11 mouse cellular contexts compared by ENCODE assay signal in the genomic region with DNA sequence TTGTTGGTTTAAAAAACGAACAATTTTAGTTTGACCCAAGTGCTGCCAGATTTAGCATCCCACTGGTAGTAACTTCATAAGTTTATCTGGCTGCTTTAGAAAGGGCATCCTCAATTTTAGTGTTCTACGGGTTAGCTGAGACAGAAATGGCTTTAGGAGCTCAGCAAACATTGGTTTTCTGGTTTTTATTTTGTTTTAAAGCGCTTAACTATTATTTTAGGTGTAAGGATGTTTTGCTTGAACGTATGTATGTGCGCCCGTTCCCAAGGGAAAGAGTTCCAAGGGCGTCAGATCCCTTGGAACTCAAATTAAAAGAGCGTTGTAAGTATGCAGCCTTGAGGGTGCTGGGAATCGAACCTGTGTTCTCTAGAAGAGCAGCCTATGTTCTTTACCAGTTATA. TPM values are rescaled to one million over a fixed set of nuclear protein-coding genes. Genes with fewer than 3 reads are reported as not detected.
A peak's percentile ranks its signal among the peaks of the same experiment; 100 is the strongest.
DNase-seq lines count a peak whose midpoint lies in the region; ATAC-seq lines count a peak whose summit lies in the region.
"Had no signal": no experiment of that assay in that cellular context is flagged by ENCODE, and none has a peak within 500 bp of the region (broad histone marks: within the 10 kb centered on the region; RNA-seq: fewer than 3 reads in every experiment).

No protein-coding gene starts in this region.

- no peaks in the 10 kb centered on the region for H3K36me3 ChIP-seq in heart, embryonic 15.5 days
- H3K36me3 ChIP-seq in midbrain, embryonic 11.5 days (ENCODE audit: control insufficient read depth, insufficient read depth, low read length): no peaks in the 10 kb centered on the region
- no peaks in the 10 kb centered on the region for H3K36me3 ChIP-seq in midbrain, embryonic 16.5 days (ENCODE audit: control insufficient read depth, insufficient read depth, low read length)
- H3K36me3 ChIP-seq in liver, embryonic 12.5 days: no peaks in the 10 kb centered on the region
- H3K36me3 ChIP-seq: heart, embryonic 12.5 days had no signal

- no peak for DNase-seq in heart, adult 9 months (ENCODE audit: low spot score in 2 of 2)
- DNase-seq in midbrain, embryonic 11.5 days (ENCODE audit: low spot score, missing footprints): peak; percentile 92
- no peak for DNase-seq in MN1 (ENCODE audit: low spot score)
- DNase-seq in yolk sac, embryonic 10.5 days (ENCODE audit: low spot score): no peak
- DNase-seq: layer of hippocampus, adult 9-11 months had no signal

- no peaks in the 10 kb centered on the region for H3K9me3 ChIP-seq in heart, embryonic 15.5 days (replicated peaks)
- no peaks in the 10 kb centered on the region for H3K9me3 ChIP-seq in midbrain, embryonic 11.5 days (ENCODE audit: control insufficient read depth, low read length)
- H3K9me3 ChIP-seq in midbrain, embryonic 16.5 days (replicated peaks; ENCODE audit: control insufficient read depth, low read length, poor library complexity, severe bottlenecking): no peaks in the 10 kb centered on the region
- no peaks in the 10 kb centered on the region for H3K9me3 ChIP-seq in liver, embryonic 12.5 days (replicated peaks)
- H3K9me3 ChIP-seq: heart, embryonic 12.5 days; megakaryocyte, embryonic 14.5 days had no signal

- no peak overlapping the region for H3K9ac ChIP-seq in heart, embryonic 15.5 days
- H3K9ac ChIP-seq in midbrain, embryonic 11.5 days (ENCODE audit: low read length): no peak overlapping the region
- no peak overlapping the region for H3K9ac ChIP-seq in midbrain, embryonic 16.5 days (ENCODE audit: low read depth, low read length)
- H3K9ac ChIP-seq in liver, embryonic 12.5 days: no peak overlapping the region

- H3K27ac ChIP-seq in heart, embryonic 15.5 days: no peak overlapping the region
- no peak overlapping the region for H3K27ac ChIP-seq in midbrain, embryonic 11.5 days (ENCODE audit: low read depth, low read length)
- H3K27ac ChIP-seq in midbrain, embryonic 16.5 days (ENCODE audit: low read length): no peak overlapping the region
- H3K27ac ChIP-seq in liver, embryonic 12.5 days: no peak overlapping the region

- no peak overlapping the region for H3K4me3 ChIP-seq in heart, embryonic 15.5 days
- no peak overlapping the region for H3K4me3 ChIP-seq in midbrain, embryonic 11.5 days (ENCODE audit: low read depth, low read length)
- no peak overlapping the region for H3K4me3 ChIP-seq in midbrain, embryonic 16.5 days (ENCODE audit: low read depth, low read length)
- H3K4me3 ChIP-seq in liver, embryonic 12.5 days: no peak overlapping the region

- peak overlapping the region; percentile 99; the same call in 1 of the 2 replicates for H3K4me2 ChIP-seq in heart, embryonic 15.5 days
- peak overlapping the region; percentile 85 for H3K4me2 ChIP-seq in midbrain, embryonic 11.5 days
- no peak overlapping the region for H3K4me2 ChIP-seq in midbrain, embryonic 16.5 days (ENCODE audit: low read length)
- H3K4me2 ChIP-seq in liver, embryonic 12.5 days: peak overlapping the region; percentile 98

- H3K4me1 ChIP-seq in heart, embryonic 15.5 days (replicated peaks): peaks cover 25% of the 10 kb centered on the region
- H3K4me1 ChIP-seq in midbrain, embryonic 11.5 days (ENCODE audit: control insufficient read depth, insufficient read depth, low read length): peaks cover 16% of the 10 kb centered on the region
- H3K4me1 ChIP-seq in midbrain, embryonic 16.5 days (ENCODE audit: control insufficient read depth, insufficient read depth, low read length): peaks cover 12% of the 10 kb centered on the region
- peaks cover 51% of the 10 kb centered on the region for H3K4me1 ChIP-seq in liver, embryonic 12.5 days

- WGBS in heart, embryonic 15.5 days: 39% methylated on average over 9 of the region's 9 CpGs
- WGBS in midbrain, embryonic 11.5 days: 27% methylated on average over 9 of the region's 9 CpGs
- 35% methylated on average over 9 of the region's 9 CpGs for WGBS in midbrain, embryonic 16.5 days
- WGBS in liver, embryonic 12.5 days (ENCODE audit: insufficient replicate concordance): 45% methylated on average over 9 of the region's 9 CpGs

- peaks cover 71% of the 10 kb centered on the region for H3K27me3 ChIP-seq in heart, embryonic 15.5 days
- H3K27me3 ChIP-seq in midbrain, embryonic 11.5 days (ENCODE audit: control insufficient read depth, insufficient read depth, low read length): peaks cover 6% of the 10 kb centered on the region
- peaks cover 24% of the 10 kb centered on the region for H3K27me3 ChIP-seq in midbrain, embryonic 16.5 days (ENCODE audit: control insufficient read depth, insufficient read depth, low read depth, low read length)
- peaks cover 68% of the 10 kb centered on the region for H3K27me3 ChIP-seq in liver, embryonic 12.5 days (replicated peaks)

- ATAC-seq in heart, embryonic 15.5 days (replicated peaks; ENCODE audit: insufficient number of reproducible peaks, insufficient read depth, low FRiP score, low read depth): no peak
- no peak for ATAC-seq in midbrain, embryonic 11.5 days (ENCODE audit: low FRiP score)
- ATAC-seq in midbrain, embryonic 16.5 days: no peak
- ATAC-seq in liver, embryonic 12.5 days: no peak

RNA-seq across cellular contexts. Expression of a gene that starts 1.5 kb away (rescaled TPM):
- polyA plus RNA-seq in heart, embryonic 15.5 days (2015; fragmentation: Nextera tagmentation; extraction: Ambion mirVana): 0.08 and 0.44 TPM in 2 replicates
- polyA plus RNA-seq in midbrain, embryonic 11.5 days (2014; fragmentation: Nextera tagmentation; extraction: Ambion mirVana): 19.6 and 19.9 TPM in 2 replicates
- 0.14 and 0.30 TPM in 2 replicates for polyA plus RNA-seq in midbrain, embryonic 16.5 days (2015; fragmentation: Nextera tagmentation; extraction: Ambion mirVana)
- polyA plus RNA-seq in liver, embryonic 12.5 days (2016; fragmentation: Nextera tagmentation; extraction: Ambion mirVana): 5.5 and 5.8 TPM in 2 replicates
- polyA plus RNA-seq: liver, adult 2 months had no signal
